ENCODE assay signal across 8 mouse cellular contexts in genomic region chrX:10991871-10992210, GRCm38 (mm10).
DNase-seq lines count a peak whose midpoint lies in the region; ATAC-seq lines count a peak whose summit lies in the region.
"Had no signal": no experiment of that assay in that cellular context is flagged by ENCODE, and none has a peak within 500 bp of the region (broad histone marks: within the 10 kb centered on the region; RNA-seq: fewer than 3 reads in every experiment).

No protein-coding gene starts in this region.

- peaks cover 17% of the 10 kb centered on the region for H3K4me1 ChIP-seq in embryonic facial prominence, embryonic 15.5 days
- H3K4me1 ChIP-seq in hindbrain, embryonic 15.5 days (replicated peaks), result peaks cover 19% of the 10 kb centered on the region
- H3K4me1 ChIP-seq in midbrain, embryonic 14.5 days (ENCODE audit: control insufficient read depth, insufficient read depth, low read length), result peaks cover 17% of the 10 kb centered on the region

- H3K36me3 ChIP-seq in embryonic facial prominence, embryonic 15.5 days, result no peaks in the 10 kb centered on the region
- no peaks in the 10 kb centered on the region for H3K36me3 ChIP-seq in hindbrain, embryonic 15.5 days
- no peaks in the 10 kb centered on the region for H3K36me3 ChIP-seq in midbrain, embryonic 14.5 days (ENCODE audit: control insufficient read depth, insufficient read depth, low read length)

- 28% methylated on average over 6 of the region's 6 CpGs for WGBS in embryonic facial prominence, embryonic 15.5 days
- 29% methylated on average over 6 of the region's 6 CpGs for WGBS in hindbrain, embryonic 15.5 days
- WGBS in midbrain, embryonic 14.5 days, result 21% methylated on average over 6 of the region's 6 CpGs

- peak overlapping the region; percentile 42 for H3K4me2 ChIP-seq in embryonic facial prominence, embryonic 15.5 days (replicated peaks)
- H3K4me2 ChIP-seq in hindbrain, embryonic 15.5 days, result peak overlapping the region; percentile 50
- H3K4me2 ChIP-seq in midbrain, embryonic 14.5 days (ENCODE audit: low read length), result peak overlapping the region; percentile 50

- no peaks in the 10 kb centered on the region for H3K9me3 ChIP-seq in embryonic facial prominence, embryonic 15.5 days (replicated peaks)
- no peaks in the 10 kb centered on the region for H3K9me3 ChIP-seq in hindbrain, embryonic 15.5 days
- no peaks in the 10 kb centered on the region for H3K9me3 ChIP-seq in midbrain, embryonic 14.5 days (ENCODE audit: control insufficient read depth, low read length)

- no peak overlapping the region for H3K27ac ChIP-seq in embryonic facial prominence, embryonic 15.5 days (replicated peaks)
- peak overlapping the region; percentile 81 for H3K27ac ChIP-seq in hindbrain, embryonic 15.5 days (replicated peaks)
- H3K27ac ChIP-seq in midbrain, embryonic 14.5 days (replicated peaks; ENCODE audit: low read depth, low read length), result peak overlapping the region; percentile 83

- no peak for ATAC-seq in embryonic facial prominence, embryonic 15.5 days (ENCODE audit: insufficient number of reproducible peaks, low FRiP score, low TSS enrichment, low read depth)
- ATAC-seq in hindbrain, embryonic 15.5 days (ENCODE audit: low FRiP score, low read depth), result peak; percentile 40; the same call in 1 of the 2 replicates
- no peak for ATAC-seq in midbrain, embryonic 14.5 days (ENCODE audit: low FRiP score, low TSS enrichment)
- ATAC-seq: Patski had no signal

- H3K9ac ChIP-seq in embryonic facial prominence, embryonic 15.5 days, result no peak overlapping the region
- no peak overlapping the region for H3K9ac ChIP-seq in hindbrain, embryonic 15.5 days
- no peak overlapping the region; the same call in 1 of the 2 replicates for H3K9ac ChIP-seq in midbrain, embryonic 14.5 days (replicated peaks; ENCODE audit: low read length)

- H3K4me3 ChIP-seq in embryonic facial prominence, embryonic 15.5 days (replicated peaks), result peak overlapping the region; percentile 19; the same call in 1 of the 2 replicates
- 0 out of 2 replicates have a peak overlapping the region, but pooled peaks have one; percentile 8 for H3K4me3 ChIP-seq in hindbrain, embryonic 15.5 days
- peak overlapping the region; percentile 13; the same call in 1 of the 2 replicates for H3K4me3 ChIP-seq in midbrain, embryonic 14.5 days (replicated peaks; ENCODE audit: low read depth, low read length)

- 0 out of 2 replicates have a peak, but pooled peaks cover 7% of the 10 kb centered on the region for H3K27me3 ChIP-seq in embryonic facial prominence, embryonic 15.5 days
- H3K27me3 ChIP-seq in hindbrain, embryonic 15.5 days, result no peaks in the 10 kb centered on the region
- no peaks in the 10 kb centered on the region for H3K27me3 ChIP-seq in midbrain, embryonic 14.5 days (ENCODE audit: control insufficient read depth, insufficient read depth, low read length)
- H3K27me3 ChIP-seq: Patski had no signal

- DNase-seq in layer of hippocampus, adult 18-20 months (ENCODE audit: low spot score in 2 of 2), result peak; percentile 3 to 6
- no peak for DNase-seq in layer of hippocampus, adult 9-10 months (ENCODE audit: low spot score)
- peak; percentile 37 for DNase-seq in midbrain, embryonic 14.5 days
- DNase-seq in natural killer cell, adult 2 months (ENCODE audit: low spot score in 2 of 2), result no peak
- no peak for DNase-seq in ovary, postnatal 10 days (ENCODE audit: low spot score)

Comparison
In these comparisons a context has a peak if more than half of its experiments do, and no peak if none do; other contexts are left out.
1. DNase-seq: peak in layer of hippocampus, adult 18-20 months (2 of 2) and midbrain, embryonic 14.5 days (single experiment); none in layer of hippocampus, adult 9-10 months (single experiment), natural killer cell, adult 2 months (0 of 2) and ovary, postnatal 10 days (single experiment).
2. Peak in every context shown above with its lines, with median percentiles within 50 percentile points of each other: H3K4me2 ChIP-seq and H3K4me3 ChIP-seq.